Mouse (Mus musculus): ENCODE measurements around the gene Bach2.

- TF ChIP-seq CTCF (conservative IDR thresholded peaks at IDR 0.05; ENCODE audit: low read length) (no peak), NANOG (IDR thresholded peaks at IDR 0.05; ENCODE audit: borderline replicate concordance, low read length) (no peak)
Observed at GRCm38 (mm10) chr4:32314919-32315318, 76.3 kb downstream of the Bach2 start.

Data from E14TG2a.4 (cell line).